Mouse (Mus musculus) MEL (cell line): ENCODE data around the gene Tlk2.
"Not testable (repeated sequence)": the region's sequence is repeated elsewhere in the genome, so short reads cannot be mapped to it uniquely, and the experiment has no call there.

Experiments
- HCFC1 ChIP-seq: IDR thresholded peaks from 2 replicates; pipeline ENCODE4 v1.6.1; 2012; ENCODE audit warnings: low read depth, mild to moderate bottlenecking, inconsistent platforms, low read length, improper control_type of control experiment, moderate library complexity
- ZC3H11A ChIP-seq: IDR thresholded peaks from 2 replicates; pipeline ENCODE4 v1.6.1; 2012; ENCODE audit warnings: low read depth, mild to moderate bottlenecking, inconsistent platforms, low read length, improper control_type of control experiment

DNA sequence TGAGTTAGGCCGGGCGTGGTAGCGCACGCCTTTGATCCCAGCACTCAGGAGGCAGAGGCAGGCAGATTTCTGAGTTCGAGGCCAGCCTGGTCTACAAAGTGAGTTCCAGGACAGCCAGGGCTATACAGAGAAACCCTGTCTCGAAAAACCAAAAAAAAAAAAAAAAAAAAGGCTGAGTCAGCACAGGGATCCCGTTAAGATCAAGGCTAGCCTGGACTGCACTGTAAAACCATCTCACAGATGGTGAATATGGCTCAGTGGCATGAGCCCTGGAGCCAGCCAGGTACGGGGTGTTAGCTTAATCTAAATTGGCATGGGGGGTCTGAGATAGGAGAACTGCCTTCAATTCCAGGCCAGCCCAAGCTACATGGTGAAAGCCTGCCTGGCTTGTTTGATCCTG lies 38.1 kb upstream of the Tlk2 start:
- TF ChIP-seq HCFC1, ZC3H11A: not testable (repeated sequence)
